Mouse (Mus musculus) MEL (cell line): ENCODE data around the gene B230219D22Rik.

ENCODE experiments used
- MXI1 ChIP-seq: IDR thresholded peaks from 2 replicates; pipeline ENCODE4 v1.6.1; 2011; ENCODE audit warnings: mild to moderate bottlenecking, low read depth, low read length, improper control_type of control experiment
- POLR2A ChIP-seq, 2 experiments: IDR thresholded peaks; 2 replicates each; pipeline ENCODE4 v1.6.1; 2011 to 2012; ENCODE audit warnings: low read length in 2 of 2, mild to moderate bottlenecking in 2 of 2, control low read depth in 1 of 2, improper control_type of control experiment in 1 of 2, low read depth in 1 of 2, moderate library complexity in 1 of 2; ENCODE audit not compliant: control insufficient read depth in 1 of 2, insufficient read depth in 1 of 2, poor library complexity in 1 of 2

GRCm38 (mm10) chr13:55733628-55734502 is 40.9 kb downstream of the B230219D22Rik start:
- no peak for TF ChIP-seq POLR2A (IDR thresholded peaks at IDR 0.05; ENCODE audit: control insufficient read depth in 1 of 2, insufficient read depth in 1 of 2, low read depth in 1 of 2, low read length in 2 of 2, poor library complexity in 1 of 2)
- TF ChIP-seq MXI1: no peak
